Mouse (Mus musculus): ENCODE data around the gene Asxl1. TPM values are rescaled to one million over a fixed set of nuclear protein-coding genes. Genes with fewer than 3 reads are reported as not detected.

Gene Asxl1
- polyA plus RNA-seq (2011; ENCODE audit: insufficient read depth, insufficient read length, low read depth, missing spikeins), result 55.7 and 63.3 TPM in 2 replicates

- peak within 1 kb of the TSS; percentile 93 for H3K27ac ChIP-seq (ENCODE audit: insufficient read depth, low read length)
- peak; percentile 51; the same call in 1 of the 2 replicates for TF ChIP-seq EP300 (IDR thresholded peaks at IDR 0.05; ENCODE audit: insufficient read depth, low read depth, low read length)
- no peak for TF ChIP-seq POLR2A (IDR thresholded peaks at IDR 0.05; ENCODE audit: insufficient read depth, low read length)
- H3K4me1 ChIP-seq (ENCODE audit: control insufficient read depth, insufficient read depth, low read length), result peaks cover under 1% of the 10 kb centered on the region
- no peaks in the 10 kb centered on the region for H3K9me3 ChIP-seq (replicated peaks; ENCODE audit: control insufficient read depth, insufficient read depth, low read length, poor library complexity, severe bottlenecking)
- H3K36me3 ChIP-seq (ENCODE audit: control insufficient read depth, insufficient read depth, low read length, poor library complexity, severe bottlenecking), result peaks cover 13% of the 10 kb centered on the region
- peak within 1 kb of the TSS; percentile 85 for H3K4me3 ChIP-seq (ENCODE audit: low read depth, low read length)
- H3K27me3 ChIP-seq (ENCODE audit: control insufficient read depth, insufficient read depth, low read length, poor library complexity, severe bottlenecking), result no peaks in the 10 kb centered on the region
- H3K9ac ChIP-seq (ENCODE audit: low read depth, poor library complexity, severe bottlenecking), result peak within 1 kb of the TSS; percentile 100
Observed at GRCm38 (mm10) chr2:153345454-153346220, at the start of gene Asxl1. Gene Asxl1, plus strand, starts transcription at chr2:153345829.

- Histone ChIP-seq H3K36me3 (ENCODE audit: control insufficient read depth, insufficient read depth, low read length, poor library complexity, severe bottlenecking) (no peaks in the 10 kb centered on the region), H3K9me3 (replicated peaks; ENCODE audit: control insufficient read depth, insufficient read depth, low read length, poor library complexity, severe bottlenecking) (no peaks in the 10 kb centered on the region), H3K27ac (ENCODE audit: insufficient read depth, low read length) (no peak overlapping the region), H3K27me3 (ENCODE audit: control insufficient read depth, insufficient read depth, low read length, poor library complexity, severe bottlenecking) (no peaks in the 10 kb centered on the region), H3K4me3 (ENCODE audit: low read depth, low read length) (no peak overlapping the region), H3K9ac (ENCODE audit: low read depth, poor library complexity, severe bottlenecking) (no peak overlapping the region), H3K4me1 (ENCODE audit: control insufficient read depth, insufficient read depth, low read length) (no peaks in the 10 kb centered on the region)
- TF ChIP-seq EP300 (IDR thresholded peaks at IDR 0.05; ENCODE audit: insufficient read depth, low read depth, low read length) (no peak), CTCF (IDR thresholded peaks at IDR 0.05; ENCODE audit: low read depth, low read length) (no peak), POLR2A (IDR thresholded peaks at IDR 0.05; ENCODE audit: insufficient read depth, low read length) (no peak)
Observed at GRCm38 (mm10) chr2:153297771-153298170, 47.9 kb upstream of the Asxl1 start.

- no peak overlapping the region for H3K4me3 ChIP-seq (ENCODE audit: low read depth, low read length)
- no peak overlapping the region for H3K27ac ChIP-seq (ENCODE audit: insufficient read depth, low read length)
- H3K4me1 ChIP-seq (ENCODE audit: control insufficient read depth, insufficient read depth, low read length), result no peaks in the 10 kb centered on the region
- H3K36me3 ChIP-seq (ENCODE audit: control insufficient read depth, insufficient read depth, low read length, poor library complexity, severe bottlenecking), result no peaks in the 10 kb centered on the region
- no peaks in the 10 kb centered on the region for H3K27me3 ChIP-seq (ENCODE audit: control insufficient read depth, insufficient read depth, low read length, poor library complexity, severe bottlenecking)
- no peak overlapping the region for H3K9ac ChIP-seq (ENCODE audit: low read depth, poor library complexity, severe bottlenecking)
- no peaks in the 10 kb centered on the region for H3K9me3 ChIP-seq (replicated peaks; ENCODE audit: control insufficient read depth, insufficient read depth, low read length, poor library complexity, severe bottlenecking)
- TF ChIP-seq POLR2A (IDR thresholded peaks at IDR 0.05; ENCODE audit: insufficient read depth, low read length) (no peak), CTCF (IDR thresholded peaks at IDR 0.05; ENCODE audit: low read depth, low read length) (no peak), EP300 (IDR thresholded peaks at IDR 0.05; ENCODE audit: insufficient read depth, low read depth, low read length) (no peak)
Observed at GRCm38 (mm10) chr2:153298460-153298859, 47.2 kb upstream of the Asxl1 start.

- H3K36me3 ChIP-seq (ENCODE audit: control insufficient read depth, insufficient read depth, low read length, poor library complexity, severe bottlenecking), result no peaks in the 10 kb centered on the region
- TF ChIP-seq EP300 (IDR thresholded peaks at IDR 0.05; ENCODE audit: insufficient read depth, low read depth, low read length) (no peak), POLR2A (IDR thresholded peaks at IDR 0.05; ENCODE audit: insufficient read depth, low read length) (no peak), CTCF (IDR thresholded peaks at IDR 0.05; ENCODE audit: low read depth, low read length) (no peak)
- no peak overlapping the region for H3K27ac ChIP-seq (ENCODE audit: insufficient read depth, low read length)
- H3K9ac ChIP-seq (ENCODE audit: low read depth, poor library complexity, severe bottlenecking), result no peak overlapping the region
- no peaks in the 10 kb centered on the region for H3K27me3 ChIP-seq (ENCODE audit: control insufficient read depth, insufficient read depth, low read length, poor library complexity, severe bottlenecking)
- H3K4me3 ChIP-seq (ENCODE audit: low read depth, low read length), result no peak overlapping the region
- H3K9me3 ChIP-seq (replicated peaks; ENCODE audit: control insufficient read depth, insufficient read depth, low read length, poor library complexity, severe bottlenecking), result no peaks in the 10 kb centered on the region
- no peaks in the 10 kb centered on the region for H3K4me1 ChIP-seq (ENCODE audit: control insufficient read depth, insufficient read depth, low read length)
Observed at GRCm38 (mm10) chr2:153298863-153299262, 46.8 kb upstream of the Asxl1 start.

- Histone ChIP-seq H3K27ac (ENCODE audit: insufficient read depth, low read length) (no peak overlapping the region), H3K4me1 (ENCODE audit: control insufficient read depth, insufficient read depth, low read length) (no peaks in the 10 kb centered on the region), H3K36me3 (ENCODE audit: control insufficient read depth, insufficient read depth, low read length, poor library complexity, severe bottlenecking) (no peaks in the 10 kb centered on the region), H3K9me3 (replicated peaks; ENCODE audit: control insufficient read depth, insufficient read depth, low read length, poor library complexity, severe bottlenecking) (no peaks in the 10 kb centered on the region), H3K4me3 (ENCODE audit: low read depth, low read length) (no peak overlapping the region), H3K9ac (ENCODE audit: low read depth, poor library complexity, severe bottlenecking) (no peak overlapping the region), H3K27me3 (ENCODE audit: control insufficient read depth, insufficient read depth, low read length, poor library complexity, severe bottlenecking) (no peaks in the 10 kb centered on the region)
- no peak for TF ChIP-seq CTCF (IDR thresholded peaks at IDR 0.05; ENCODE audit: low read depth, low read length)
Observed at GRCm38 (mm10) chr2:153301123-153301522, 44.5 kb upstream of the Asxl1 start.

GRCm38 (mm10) chr2:153305240-153305639 lies 40.4 kb upstream of the Asxl1 start:
- no peak overlapping the region for H3K4me3 ChIP-seq (ENCODE audit: low read depth, low read length)
- H3K4me1 ChIP-seq (ENCODE audit: control insufficient read depth, insufficient read depth, low read length), result no peaks in the 10 kb centered on the region
- TF ChIP-seq CTCF (IDR thresholded peaks at IDR 0.05; ENCODE audit: low read depth, low read length) (no peak), EP300 (IDR thresholded peaks at IDR 0.05; ENCODE audit: insufficient read depth, low read depth, low read length) (no peak), POLR2A (IDR thresholded peaks at IDR 0.05; ENCODE audit: insufficient read depth, low read length) (no peak)
- H3K36me3 ChIP-seq (ENCODE audit: control insufficient read depth, insufficient read depth, low read length, poor library complexity, severe bottlenecking), result no peaks in the 10 kb centered on the region
- no peak overlapping the region for H3K27ac ChIP-seq (ENCODE audit: insufficient read depth, low read length)
- H3K9me3 ChIP-seq (replicated peaks; ENCODE audit: control insufficient read depth, insufficient read depth, low read length, poor library complexity, severe bottlenecking), result no peaks in the 10 kb centered on the region
- no peaks in the 10 kb centered on the region for H3K27me3 ChIP-seq (ENCODE audit: control insufficient read depth, insufficient read depth, low read length, poor library complexity, severe bottlenecking)
- H3K9ac ChIP-seq (ENCODE audit: low read depth, poor library complexity, severe bottlenecking), result no peak overlapping the region
